Mouse (Mus musculus) mature B cell (primary cell): ENCODE results near the gene Chchd3.

Experiments used
- in situ Hi-C: fragments of 300-500 bp; cut with MboI; formaldehyde crosslinking; loops from 2 replicates; pipeline ENCODE4 v1.14.3; 2019

Chchd3 gene

DNA sequence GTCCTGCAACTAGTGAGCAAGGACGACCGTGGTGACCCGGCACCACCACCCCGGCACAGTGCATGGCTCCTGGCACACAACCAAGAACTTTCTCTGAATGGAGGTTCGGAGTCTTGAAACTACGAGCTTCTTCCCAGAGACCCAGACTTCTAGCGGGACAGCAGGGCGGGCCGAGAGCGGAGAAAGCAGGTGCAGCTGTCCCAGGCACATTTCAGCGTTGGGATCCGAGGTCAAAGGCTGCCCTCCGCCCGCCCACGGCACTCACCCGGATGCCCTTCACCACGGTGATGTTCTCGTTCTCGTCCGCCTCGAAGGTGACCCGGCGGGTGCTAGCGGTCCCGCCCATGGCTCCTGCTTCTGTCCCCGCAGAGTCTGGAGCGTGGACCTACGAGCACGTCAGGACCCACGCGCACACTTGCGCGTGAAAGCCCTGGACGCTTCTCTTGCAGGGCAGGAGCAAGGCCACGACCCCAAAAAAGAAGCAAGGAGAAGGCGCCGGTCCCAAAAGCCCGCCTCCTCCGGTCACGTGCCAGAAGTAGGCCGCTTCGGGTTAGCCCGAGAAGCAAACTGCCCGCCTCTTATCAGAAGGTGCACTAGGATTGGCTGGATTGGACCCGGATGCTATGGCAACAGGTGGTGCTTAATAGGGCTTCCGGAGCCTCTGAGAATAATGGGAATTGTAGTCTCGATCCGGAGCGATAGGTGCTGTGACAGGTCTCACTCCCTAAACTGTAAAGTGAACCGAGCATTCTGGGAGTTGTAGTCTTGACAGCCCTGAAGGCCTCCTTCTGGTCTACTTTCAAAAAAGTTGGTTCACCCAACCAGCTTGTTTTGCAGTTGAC lies at the start of gene Chchd3:
Gene Chchd3 (minus strand): TSS at position 526 of the 842 bp plus-strand sequence.
- in situ Hi-C loops, result loop anchor here (25.0 kb wide), 1 partner anchor 202 kb away; no protein-coding TSS in a partner anchor

DNA sequence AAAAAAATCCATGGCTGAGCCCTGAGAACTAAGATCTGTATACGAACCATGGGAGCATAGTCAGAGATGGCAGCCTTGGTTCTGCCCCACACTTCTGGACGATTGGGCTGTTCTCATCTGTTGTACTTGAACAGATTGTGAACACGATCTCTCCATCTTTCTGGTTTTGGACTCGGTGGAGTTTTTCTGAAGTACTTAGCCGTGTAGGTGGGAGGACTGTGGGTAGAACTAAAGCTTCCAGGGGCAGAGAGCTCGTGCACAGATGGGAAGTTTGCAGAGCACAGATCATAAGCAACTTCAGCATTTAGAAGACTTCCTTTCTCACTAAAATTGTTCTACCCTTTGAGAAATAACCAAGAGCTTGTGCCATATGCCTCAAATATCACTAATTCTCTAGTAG lies 44.6 kb upstream of the Chchd3 start:
- in situ Hi-C loops, result no loop called here

GRCm38 (mm10) chr6:33098903-33099302 lies 38.8 kb upstream of the Chchd3 start:
- in situ Hi-C loops, result no loop called here

GRCm38 (mm10) chr6:33094671-33095233 lies 34.7 kb upstream of the Chchd3 start:
- in situ Hi-C loops, result no loop called here

DNA sequence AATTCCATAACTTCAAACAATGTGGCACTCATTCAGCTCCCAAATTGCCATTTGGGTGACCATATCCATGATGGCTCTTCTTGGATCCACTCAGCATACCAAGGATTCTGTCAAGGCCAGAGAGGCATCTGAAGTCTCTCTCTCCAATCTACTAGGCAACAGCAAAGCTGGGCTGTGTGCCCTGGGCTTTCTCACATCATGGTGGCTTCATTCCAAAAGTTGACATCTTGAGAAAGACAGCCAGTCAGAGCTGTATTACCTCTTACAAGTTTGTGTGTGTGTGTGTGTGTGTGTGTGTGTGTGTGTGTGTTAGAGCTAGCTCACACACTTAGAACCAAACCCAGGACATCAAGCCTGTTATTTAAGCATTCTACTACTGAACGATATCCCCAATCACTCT lies 20.1 kb upstream of the Chchd3 start:
- in situ Hi-C loops, result no loop called here

- in situ Hi-C loops, result no loop called here
Observed at GRCm38 (mm10) chr6:33078260-33078936, 18.3 kb upstream of the Chchd3 start.

- in situ Hi-C loops, result loop anchor here (25.0 kb wide), 1 partner anchor 196 kb away; no protein-coding TSS in a partner anchor
Observed at GRCm38 (mm10) chr6:33066462-33066861, 6.4 kb upstream of the Chchd3 start.

DNA sequence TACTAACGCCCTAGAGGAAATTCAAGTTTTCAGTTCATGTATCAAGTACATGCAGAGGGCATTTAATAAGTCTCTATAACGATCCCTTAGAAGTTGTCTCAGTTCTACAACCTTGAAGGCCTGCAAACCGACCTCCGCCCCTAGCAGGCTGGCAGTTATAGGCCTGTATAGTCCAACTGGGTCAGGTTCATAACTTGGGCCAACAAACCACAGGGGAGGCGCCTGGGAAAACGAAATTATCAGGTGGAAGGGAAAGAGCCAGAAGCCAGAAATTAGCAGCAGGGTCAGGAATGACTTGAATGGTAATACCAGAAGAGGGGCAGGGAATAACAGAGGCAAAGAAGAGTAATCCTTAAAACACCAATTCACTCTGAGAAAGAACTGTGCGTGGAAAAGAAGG lies 784 bp downstream of the Chchd3 start:
- in situ Hi-C loops, result loop anchor here (25.0 kb wide), 1 partner anchor 203 kb away; no protein-coding TSS in a partner anchor

- in situ Hi-C loops, result loop anchor here (25.0 kb wide), 1 partner anchor 206 kb away; no protein-coding TSS in a partner anchor
Observed at GRCm38 (mm10) chr6:33056392-33056791, 3.7 kb downstream of the Chchd3 start.

- in situ Hi-C loops, result loop anchor here (25.0 kb wide), 1 partner anchor 207 kb away; no protein-coding TSS in a partner anchor
Observed at GRCm38 (mm10) chr6:33055663-33056062, 4.4 kb downstream of the Chchd3 start.

- in situ Hi-C loops, result loop anchor here (25.0 kb wide), 1 partner anchor 207 kb away; no protein-coding TSS in a partner anchor
Observed at GRCm38 (mm10) chr6:33054946-33055345, 5.1 kb downstream of the Chchd3 start.

GRCm38 (mm10) chr6:33051642-33052041 lies 8.4 kb downstream of the Chchd3 start:
- in situ Hi-C loops, result loop anchor here (25.0 kb wide), 1 partner anchor 211 kb away; no protein-coding TSS in a partner anchor

- in situ Hi-C loops, result loop anchor here (25.0 kb wide), 1 partner anchor 212 kb away; no protein-coding TSS in a partner anchor
Observed at GRCm38 (mm10) chr6:33049705-33050420, 10.2 kb downstream of the Chchd3 start.

DNA sequence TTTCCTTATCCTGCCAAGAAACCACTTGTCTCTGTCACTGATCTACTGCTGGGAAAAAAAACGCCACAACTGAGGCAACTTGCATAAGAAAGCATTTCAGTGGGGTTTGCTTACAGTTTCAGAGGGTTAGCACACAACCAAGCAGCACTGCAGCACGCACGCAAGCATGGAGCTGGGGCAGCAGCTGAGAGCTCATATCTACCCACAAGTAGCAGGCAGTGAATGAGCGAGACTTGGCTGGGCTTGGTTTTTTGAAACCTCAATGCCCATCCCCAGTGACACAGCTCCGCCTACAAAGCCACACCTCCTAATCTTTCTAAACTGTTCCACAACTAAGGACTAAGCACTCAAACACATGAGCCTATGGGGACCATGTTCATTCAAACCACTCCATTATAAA lies 16.6 kb downstream of the Chchd3 start:
- in situ Hi-C loops, result no loop called here

- in situ Hi-C loops, result no loop called here
Observed at GRCm38 (mm10) chr6:33042880-33043279, 17.2 kb downstream of the Chchd3 start.

- in situ Hi-C loops, result no loop called here
Observed at GRCm38 (mm10) chr6:33041978-33042377, 18.1 kb downstream of the Chchd3 start.

DNA sequence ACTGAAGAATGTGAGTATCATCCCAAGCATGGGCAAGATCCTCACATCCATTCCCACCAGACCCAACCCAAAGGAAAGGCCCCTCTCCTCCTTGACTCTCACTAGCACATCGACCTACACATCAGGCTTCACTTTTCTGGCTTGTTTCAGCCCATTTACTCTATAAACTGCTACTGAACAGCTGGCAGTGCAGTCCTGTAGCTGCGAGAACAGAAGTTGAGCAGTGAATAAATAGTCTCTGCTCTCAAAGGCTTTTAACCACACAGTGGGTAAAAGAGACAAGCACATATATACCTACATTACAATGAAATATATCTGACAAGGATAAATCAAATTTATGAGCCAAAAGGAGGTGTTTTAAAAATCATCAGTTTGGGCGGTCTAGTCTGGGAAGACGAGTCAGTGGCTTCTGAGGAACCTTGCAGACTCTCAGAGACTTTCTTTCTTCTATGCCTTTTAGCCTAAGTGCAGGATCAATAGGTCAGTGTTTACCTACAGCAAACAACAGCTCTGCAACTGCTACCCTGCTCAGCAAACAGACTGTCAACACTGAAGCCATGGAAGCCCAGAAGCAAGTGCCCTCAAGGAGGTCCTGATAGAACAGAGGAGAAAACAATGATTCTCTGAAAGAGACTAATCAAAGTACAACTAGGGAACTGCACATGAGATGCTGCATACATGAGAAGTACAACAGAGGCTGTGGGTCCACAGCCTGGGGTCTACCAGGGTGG lies 19.5 kb downstream of the Chchd3 start:
- in situ Hi-C loops, result no loop called here

DNA sequence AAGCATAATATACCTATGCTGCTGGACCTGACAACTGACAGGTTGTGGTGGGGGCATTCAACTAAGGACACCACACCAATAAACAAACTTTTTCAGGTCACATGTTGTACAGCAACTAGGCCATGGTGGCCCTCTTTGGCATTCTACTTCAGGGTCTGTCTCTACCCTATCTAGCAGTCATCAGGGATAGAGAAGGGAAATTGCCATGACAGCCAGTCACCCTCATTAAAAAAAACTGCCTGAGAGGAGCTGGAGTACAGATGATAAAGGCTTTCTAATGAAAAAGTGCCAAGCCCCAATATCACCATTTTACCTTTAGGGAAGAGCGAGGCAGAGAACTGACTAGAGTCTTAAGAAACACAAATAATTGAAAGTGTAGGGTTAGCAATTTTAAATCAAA lies 27.5 kb downstream of the Chchd3 start:
- in situ Hi-C loops, result no loop called here

- in situ Hi-C loops, result no loop called here
Observed at GRCm38 (mm10) chr6:33031631-33032030, 28.4 kb downstream of the Chchd3 start.

GRCm38 (mm10) chr6:33028296-33028695 lies 31.8 kb downstream of the Chchd3 start:
- in situ Hi-C loops, result no loop called here

DNA sequence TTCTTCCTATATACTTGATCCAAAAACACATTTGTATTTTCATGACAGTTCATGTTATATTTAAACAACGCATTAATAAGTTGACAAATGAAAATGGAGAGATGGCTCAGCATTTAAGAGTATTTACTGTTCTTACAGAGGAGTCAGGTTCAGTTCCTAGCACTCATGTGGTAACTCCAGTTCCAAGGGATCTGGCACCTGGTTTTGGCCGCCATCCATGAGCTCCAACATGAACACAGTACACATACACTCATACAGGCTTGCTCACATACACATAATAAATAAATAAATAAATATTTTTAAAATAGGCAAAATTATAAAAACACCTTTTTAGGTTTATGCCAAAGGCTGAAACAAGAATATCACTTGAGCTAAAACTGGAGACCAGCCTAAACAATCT lies 35.0 kb downstream of the Chchd3 start:
- in situ Hi-C loops, result no loop called here
